Mouse (Mus musculus): ENCODE measurements around the gene Duoxa2.

GRCm38 (mm10) chr2:122299911-122300655, 1.4 kb downstream of the Duoxa2 start:
- TF ChIP-seq CTCF (IDR thresholded peaks at IDR 0.05; ENCODE audit: control insufficient read depth, insufficient read depth, insufficient replicate concordance, low read depth, low read length) = no peak
- no peak for TF ChIP-seq POLR2A (IDR thresholded peaks at IDR 0.05; ENCODE audit: control insufficient read depth, low read depth, low read length)
